Mouse (Mus musculus) lung, postnatal 0 days (tissue): ENCODE measurements around the gene Usp24. TPM values are rescaled to one million over a fixed set of nuclear protein-coding genes. Genes with fewer than 3 reads are reported as not detected.

Experiments
- ATAC-seq: fragments of 200-750 bp; cut with Nextera tagmentation; 2 replicates; pipeline ENCODE4 v1.8.0; 2017; ENCODE audit warnings: moderate library complexity
- DNase-seq: peaks from one replicate; pipeline ENCODE4 v3.0.0-alpha.2; 2016; ENCODE audit warnings: low spot score
- H3K27ac ChIP-seq: fragments of 300-500 bp; sonication (generic); 2 replicates; pipeline ENCODE4 v1.5.1; 2014; ENCODE audit warnings: antibody characterized with exemption, mild to moderate bottlenecking, low read length, mixed read lengths
- H3K27me3 ChIP-seq: fragments of 300-500 bp; sonication (generic); replicated peaks from 2 replicates; pipeline ENCODE4 v1.6.1; 2014; ENCODE audit warnings: low read length, mixed read lengths; ENCODE audit not compliant: insufficient read depth
- H3K36me3 ChIP-seq: fragments of 300-500 bp; sonication (generic); 2 replicates; pipeline ENCODE4 v1.6.1; 2014; ENCODE audit warnings: low read length, mixed read lengths; ENCODE audit not compliant: insufficient read depth
- H3K4me1 ChIP-seq: fragments of 300-500 bp; sonication (generic); 2 replicates; pipeline ENCODE4 v1.6.1; 2014; ENCODE audit warnings: antibody characterized with exemption, low read depth, low read length, mixed read lengths; ENCODE audit not compliant: insufficient read depth
- H3K4me2 ChIP-seq: fragments of 300-500 bp; sonication (generic); replicated peaks from 2 replicates; pipeline ENCODE4 v1.6.1; 2014; ENCODE audit warnings: low read depth, mild to moderate bottlenecking, low read length, moderate library complexity, mixed read lengths
- H3K4me3 ChIP-seq: fragments of 300-500 bp; sonication (generic); 2 replicates; pipeline ENCODE4 v1.5.1; 2014; ENCODE audit warnings: low read depth, low read length
- H3K9ac ChIP-seq: fragments of 300-500 bp; sonication (generic); replicated peaks from 2 replicates; pipeline ENCODE4 v1.6.1; 2014; ENCODE audit warnings: low read depth, mild to moderate bottlenecking
- H3K9me3 ChIP-seq: fragments of 300-500 bp; sonication (generic); 2 replicates; pipeline ENCODE4 v1.6.1; 2016; ENCODE audit warnings: low read length, mixed read lengths
- CTCF ChIP-seq: IDR thresholded peaks from 2 replicates; pipeline ENCODE4 v1.5.1; 2016; ENCODE audit warnings: antibody characterized with exemption, mild to moderate bottlenecking
- EP300 ChIP-seq: IDR thresholded peaks from 2 replicates; pipeline ENCODE4 v1.6.1; 2016; ENCODE audit warnings: antibody characterized with exemption, mild to moderate bottlenecking, control low read depth
- WGBS: fragments of 180-500 bp; shearing (Covaris S2); extraction: QIAGEN DNeasy Blood & Tissue Kit; methylation state at CpG from one replicate; pipeline ENCODE4 v1.1.7; 2014; 5-methylcytosine and 5-hydroxymethylcytosine counted together
- polyA plus RNA-seq: library from polyadenylated mRNA; unstranded; fragments of >200 nt; fragmentation: Nextera tagmentation; extraction: Ambion mirVana; gene quantifications from 2 replicates; pipeline ENCODE4 v1.2.1, GENCODE M21; 2015

Gene Usp24
- polyA plus RNA-seq, 1 experiment from 2014 or later, result 6.3 TPM

DNA sequence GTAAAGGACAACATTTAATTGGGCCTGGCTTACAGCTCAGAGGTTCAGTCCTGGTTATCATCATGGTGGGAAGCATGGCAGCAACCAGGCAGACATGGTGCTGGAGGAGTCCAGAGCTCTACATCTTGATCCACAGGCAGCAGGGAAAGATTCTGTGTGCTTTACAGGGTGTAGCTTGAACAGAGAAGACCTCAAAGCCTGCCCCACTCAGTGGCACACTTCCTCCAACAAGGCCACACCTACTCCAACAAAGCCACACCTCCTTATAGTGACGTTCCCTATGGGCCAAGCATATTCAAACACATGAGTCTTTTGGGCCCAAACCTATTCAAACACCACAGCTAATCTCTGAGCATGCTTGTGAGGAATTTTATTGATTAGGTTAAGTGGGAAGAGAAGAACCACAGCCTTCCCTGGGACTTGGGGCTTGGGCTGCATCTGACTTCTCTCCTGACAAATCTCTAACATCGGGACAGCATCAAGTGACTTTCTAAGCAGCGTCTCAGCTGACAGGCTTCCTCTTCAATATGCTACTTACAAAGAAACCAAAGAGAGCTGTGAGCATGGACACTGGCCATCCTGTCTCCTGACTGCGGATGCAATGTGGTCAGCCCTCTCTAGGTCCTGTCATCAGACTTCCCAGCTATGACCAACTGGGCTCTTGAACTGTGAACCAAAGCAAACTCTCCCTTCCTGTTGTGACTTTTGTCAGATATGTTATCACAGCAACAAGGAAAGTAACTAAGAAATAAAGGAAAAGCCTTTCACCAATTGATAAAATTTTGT is 28.9 kb upstream of the Usp24 start:
- no peak for DNase-seq
- H3K27ac ChIP-seq, result no peak overlapping the region

DNA sequence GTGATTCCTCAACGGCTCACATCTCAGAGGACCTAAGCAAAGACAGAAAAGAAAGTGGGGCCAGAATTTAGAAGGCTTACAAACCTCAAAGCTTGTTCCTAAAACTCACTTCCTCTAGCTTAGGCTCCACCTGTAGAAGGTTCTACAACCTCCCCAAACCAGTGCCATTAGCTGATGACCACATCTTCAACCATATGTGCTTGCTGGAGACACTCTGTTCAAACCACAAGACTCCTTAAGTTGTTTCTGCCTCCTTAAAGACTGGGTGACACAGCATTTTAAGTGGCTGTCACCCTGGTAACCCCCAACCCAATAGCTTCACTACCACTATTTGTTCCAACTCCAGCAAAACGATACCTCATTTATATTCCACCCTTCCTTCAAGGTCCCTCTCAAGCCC is 25.8 kb upstream of the Usp24 start:
- H3K9me3 ChIP-seq, result no peaks in the 10 kb centered on the region
- ATAC-seq, result no peak
- H3K36me3 ChIP-seq, result no peaks in the 10 kb centered on the region
- no peak overlapping the region for H3K27ac ChIP-seq
- no peak for DNase-seq
- H3K4me2 ChIP-seq, result no peak overlapping the region
- 62% methylated on average over 2 of the region's 2 CpGs for WGBS
- no peak for TF ChIP-seq CTCF
- no peak for TF ChIP-seq EP300
- no peaks in the 10 kb centered on the region for H3K4me1 ChIP-seq
- no peak overlapping the region for H3K9ac ChIP-seq
- no peaks in the 10 kb centered on the region for H3K27me3 ChIP-seq
- no peak overlapping the region for H3K4me3 ChIP-seq

More for the DNA sequence above, 28.9 kb upstream of the Usp24 start:
- Histone ChIP-seq H3K36me3 (no peaks in the 10 kb centered on the region), H3K27me3 (no peaks in the 10 kb centered on the region), H3K4me1 (no peaks in the 10 kb centered on the region), H3K9me3 (no peaks in the 10 kb centered on the region), H3K4me3 (no peak overlapping the region), H3K4me2 (no peak overlapping the region), H3K9ac (no peak overlapping the region)
- 62% methylated on average over 4 of the region's 4 CpGs for WGBS
- TF ChIP-seq EP300 (no peak), CTCF (no peak)
- ATAC-seq, result no peak

GRCm38 (mm10) chr4:106292823-106293222 is 23.2 kb upstream of the Usp24 start:
- H3K4me1 ChIP-seq, result no peaks in the 10 kb centered on the region
- H3K27ac ChIP-seq, result no peak overlapping the region
- TF ChIP-seq CTCF (no peak), EP300 (no peak)
- peak; percentile 55 for ATAC-seq
- H3K9ac ChIP-seq, result no peak overlapping the region
- 40% methylated on average over 4 of the region's 4 CpGs for WGBS
- peak; percentile 60 for DNase-seq
- no peaks in the 10 kb centered on the region for H3K27me3 ChIP-seq
- H3K9me3 ChIP-seq, result no peaks in the 10 kb centered on the region
- no peak overlapping the region for H3K4me3 ChIP-seq
- no peak overlapping the region for H3K4me2 ChIP-seq
- no peaks in the 10 kb centered on the region for H3K36me3 ChIP-seq

- TF ChIP-seq CTCF (no peak), EP300 (no peak)
- DNase-seq, result peak; percentile 41
- WGBS, result 48% methylated on average over 6 of the region's 6 CpGs
Measured at GRCm38 (mm10) chr4:106293378-106294090, 22.5 kb upstream of the Usp24 start.

GRCm38 (mm10) chr4:106295696-106296095 is 20.3 kb upstream of the Usp24 start:
- 24% methylated on average over 4 of the region's 4 CpGs for WGBS
- Histone ChIP-seq H3K27me3 (no peaks in the 10 kb centered on the region), H3K4me2 (no peak overlapping the region), H3K36me3 (no peaks in the 10 kb centered on the region), H3K4me3 (no peak overlapping the region), H3K27ac (no peak overlapping the region), H3K9ac (no peak overlapping the region), H3K4me1 (no peaks in the 10 kb centered on the region), H3K9me3 (no peaks in the 10 kb centered on the region)
- ATAC-seq (no peak), DNase-seq (no peak)
- TF ChIP-seq EP300, result no peak
- no peak for TF ChIP-seq CTCF

More at GRCm38 (mm10) chr4:106293378-106294090, 22.5 kb upstream of the Usp24 start:
- no peaks in the 10 kb centered on the region for H3K36me3 ChIP-seq
- no peak overlapping the region for H3K9ac ChIP-seq
- H3K4me1 ChIP-seq, result no peaks in the 10 kb centered on the region
- H3K4me3 ChIP-seq, result no peak overlapping the region
- H3K9me3 ChIP-seq, result no peaks in the 10 kb centered on the region
- ATAC-seq, result peak; percentile 56; the same call in 1 of the 2 replicates
- no peak overlapping the region for H3K27ac ChIP-seq
- H3K27me3 ChIP-seq, result no peaks in the 10 kb centered on the region
- no peak overlapping the region for H3K4me2 ChIP-seq

GRCm38 (mm10) chr4:106296412-106297086 is 19.5 kb upstream of the Usp24 start:
- no peak for ATAC-seq
- no peak overlapping the region for H3K27ac ChIP-seq
- no peaks in the 10 kb centered on the region for H3K4me1 ChIP-seq
- H3K9me3 ChIP-seq, result no peaks in the 10 kb centered on the region
- no peaks in the 10 kb centered on the region for H3K27me3 ChIP-seq
- no peak overlapping the region for H3K4me3 ChIP-seq
- no peak for DNase-seq
- WGBS, result 72% methylated on average over 7 of the region's 7 CpGs
- no peak overlapping the region for H3K9ac ChIP-seq
- TF ChIP-seq CTCF (no peak), EP300 (no peak)
- no peaks in the 10 kb centered on the region for H3K36me3 ChIP-seq
- no peak overlapping the region for H3K4me2 ChIP-seq
